Mouse (Mus musculus) small intestine, adult 2 months (tissue): ENCODE measurements around the gene AF067063.

Experiments
- CTCF ChIP-seq: fragments of 200-500 bp; IDR thresholded peaks from 2 replicates; pipeline ENCODE4 v1.5.1; 2012; ENCODE audit warnings: low read depth, mild to moderate bottlenecking, control low read depth, inconsistent platforms, low read length, moderate library complexity, mixed read lengths; ENCODE audit not compliant: insufficient replicate concordance, insufficient read length; ENCODE audit errors: extremely low read depth
- POLR2A ChIP-seq: fragments of 200-500 bp; IDR thresholded peaks from 2 replicates; pipeline ENCODE4 v1.6.1; 2012; ENCODE audit warnings: low read depth, mild to moderate bottlenecking, control low read depth, inconsistent platforms, low read length, moderate library complexity

- TF ChIP-seq POLR2A (no peak), CTCF (no peak)
Observed at GRCm38 (mm10) chr13:119817579-119818206, 12.3 kb downstream of the AF067063 start.
